Mouse (Mus musculus): ENCODE data around the gene Lamb1.
A peak's percentile ranks its signal among the peaks of the same experiment; 100 is the strongest.

The Lamb1 gene

DNA sequence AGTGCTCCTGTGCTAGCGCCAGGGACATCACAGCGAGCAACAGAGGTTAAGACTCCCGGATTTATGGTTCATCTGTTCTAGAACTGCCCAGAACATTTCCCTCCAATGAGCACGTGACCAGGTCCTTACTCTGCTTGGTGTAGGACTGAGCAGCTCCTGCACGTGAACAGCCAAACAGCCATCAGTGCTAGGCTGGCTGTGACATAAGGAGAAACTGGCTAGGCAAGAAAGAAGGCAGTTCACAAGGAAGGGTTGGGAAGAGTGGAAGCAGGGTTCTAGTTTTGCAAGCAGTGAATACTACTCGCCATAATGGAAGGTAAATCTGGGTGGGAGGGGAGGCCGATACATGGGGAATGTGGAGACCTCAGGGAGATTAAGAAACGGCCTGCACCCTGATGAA, 10.1 kb upstream of the Lamb1 start:
- DNase-seq, result no peak

GRCm38 (mm10) chr12:31256121-31256903, 8.7 kb upstream of the Lamb1 start:
- DNase-seq, result no peak

GRCm38 (mm10) chr12:31261882-31262281, 3.2 kb upstream of the Lamb1 start:
- no peak for DNase-seq

DNA sequence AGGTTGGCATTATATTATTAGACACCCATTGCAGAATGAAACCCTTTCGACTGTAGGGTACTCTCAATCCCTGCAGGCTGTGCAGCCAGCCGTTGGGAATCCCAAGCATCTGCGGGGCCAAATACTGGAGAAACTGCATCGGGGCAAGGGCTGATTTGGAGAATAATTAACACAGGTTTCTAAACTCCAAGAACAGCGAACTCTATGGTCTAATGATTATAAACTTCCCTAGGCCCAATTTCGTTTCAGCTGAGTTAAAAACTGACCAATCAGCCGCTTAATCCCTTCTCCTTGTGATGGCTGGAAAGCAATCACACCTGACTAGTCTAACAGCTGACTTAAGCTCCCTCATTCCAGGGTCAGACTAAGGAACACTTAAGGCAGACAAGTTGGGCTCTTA, 1.1 kb upstream of the Lamb1 start:
- no peak for DNase-seq

GRCm38 (mm10) chr12:31265722-31266431, 843 bp downstream of the Lamb1 start:
- DNase-seq, result peak; percentile 20 to 22

DNA sequence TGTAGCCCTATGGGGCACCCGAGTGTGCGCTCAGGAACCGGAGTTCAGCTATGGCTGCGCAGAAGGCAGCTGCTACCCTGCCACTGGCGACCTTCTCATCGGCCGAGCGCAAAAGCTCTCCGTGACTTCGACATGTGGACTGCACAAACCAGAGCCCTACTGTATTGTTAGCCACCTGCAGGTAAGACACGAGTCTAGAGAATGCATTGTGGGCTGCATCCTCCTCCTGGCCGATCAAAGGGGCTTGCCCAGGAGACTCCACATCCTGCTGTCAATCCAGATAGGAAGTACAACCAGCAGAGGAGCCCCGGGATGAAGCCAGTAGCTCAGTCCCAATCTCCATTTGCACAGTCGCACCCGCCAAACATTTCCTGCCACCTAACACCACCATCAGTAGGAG, 1.7 kb downstream of the Lamb1 start:
- no peak for DNase-seq

DNA sequence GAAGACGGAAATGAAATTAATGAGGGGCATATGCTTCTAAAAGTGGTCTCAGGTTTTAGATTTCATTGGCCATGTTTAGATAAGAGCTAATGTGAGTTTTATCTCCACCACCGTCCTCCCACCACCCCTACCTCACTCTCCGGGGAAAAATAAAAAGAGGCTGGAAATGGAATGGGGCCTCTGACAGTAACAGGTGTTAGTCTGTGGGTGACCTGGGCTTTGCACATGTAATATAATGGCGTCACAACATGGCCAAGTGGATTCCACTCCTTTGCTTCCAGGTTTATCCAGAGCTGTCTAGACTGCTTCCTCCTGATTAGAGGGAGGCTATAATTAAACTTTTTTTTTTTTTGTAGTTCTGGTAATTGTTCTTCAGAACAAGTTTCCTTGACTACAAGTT, 2.3 kb downstream of the Lamb1 start:
- DNase-seq, result no peak

GRCm38 (mm10) chr12:31268315-31268714, 3.3 kb downstream of the Lamb1 start:
- no peak for DNase-seq

- DNase-seq, result no peak
Observed at GRCm38 (mm10) chr12:31269020-31269597, 4.1 kb downstream of the Lamb1 start.

DNA sequence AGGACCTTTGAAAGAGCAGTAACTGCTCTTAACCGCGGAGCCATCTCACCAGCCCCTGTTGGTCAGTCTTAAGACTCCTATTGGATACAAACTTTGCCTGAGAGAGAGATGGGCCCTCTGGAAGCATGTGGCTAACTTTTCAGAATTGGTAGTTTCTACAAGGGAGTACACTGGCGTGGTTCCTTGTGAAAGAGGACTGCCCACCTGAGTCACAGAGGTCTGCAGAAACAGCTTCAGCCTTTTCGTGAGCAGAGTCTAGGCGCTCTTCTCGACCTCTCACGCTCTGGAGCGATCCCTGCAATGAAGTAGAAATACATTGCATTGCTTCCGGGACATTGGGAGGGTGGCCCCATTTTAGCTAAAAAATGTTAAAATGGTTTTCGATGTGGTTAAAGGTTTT, 5.3 kb downstream of the Lamb1 start:
- no peak for DNase-seq

DNA sequence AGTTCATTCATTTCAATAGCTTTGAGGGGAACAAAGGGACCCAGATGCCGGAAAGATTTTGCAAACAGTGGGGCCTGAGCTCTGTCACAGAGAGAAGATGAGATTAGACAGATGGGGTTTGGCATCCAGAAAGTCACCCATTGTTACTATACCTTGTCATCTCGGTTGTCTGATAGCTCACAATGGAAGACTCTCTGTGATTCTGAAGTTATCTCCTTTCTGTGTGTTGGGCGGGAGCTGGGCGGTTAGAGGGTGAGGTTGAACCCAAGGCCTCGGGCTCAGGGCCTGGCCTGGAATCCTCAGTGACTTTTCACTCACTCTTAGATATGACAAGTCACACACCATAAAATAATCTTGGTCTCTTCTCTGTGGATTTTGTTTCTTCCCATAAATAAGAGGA, 5.7 kb downstream of the Lamb1 start:
- DNase-seq, result no peak

DNA sequence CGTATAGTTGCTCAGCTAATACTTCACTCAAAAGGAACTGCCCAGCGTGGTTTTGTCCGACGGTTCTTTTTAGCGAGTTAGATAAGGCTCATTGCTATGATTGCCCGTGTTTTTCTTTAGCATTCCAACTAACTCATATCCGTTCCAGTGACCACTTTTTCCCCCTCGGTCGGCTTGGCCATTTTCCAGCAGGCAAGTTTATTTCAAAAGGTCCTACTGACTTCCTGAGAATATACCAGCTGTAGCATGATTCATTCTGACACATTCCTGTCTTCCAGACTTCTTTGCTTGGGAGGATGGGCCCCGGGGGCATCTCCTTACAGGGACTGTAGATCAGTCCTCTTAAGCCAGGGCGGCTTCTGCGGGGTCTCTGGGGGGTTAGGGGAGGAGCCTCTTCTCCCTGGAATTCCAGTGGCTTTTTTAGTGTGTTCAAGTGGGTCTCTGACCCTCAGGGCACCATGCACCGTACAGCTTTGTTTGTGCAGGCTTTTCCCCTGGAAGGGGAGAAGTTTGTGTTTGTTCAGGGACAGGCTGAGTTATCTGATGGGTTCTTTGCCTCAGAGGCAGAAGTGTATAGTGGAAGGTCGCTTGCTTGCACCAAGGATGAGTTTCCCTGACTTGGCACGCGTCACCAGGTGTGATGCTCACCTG, 6.5 kb downstream of the Lamb1 start:
- no peak for DNase-seq

GRCm38 (mm10) chr12:31272012-31272735, 7.1 kb downstream of the Lamb1 start:
- DNase-seq, result no peak

DNA sequence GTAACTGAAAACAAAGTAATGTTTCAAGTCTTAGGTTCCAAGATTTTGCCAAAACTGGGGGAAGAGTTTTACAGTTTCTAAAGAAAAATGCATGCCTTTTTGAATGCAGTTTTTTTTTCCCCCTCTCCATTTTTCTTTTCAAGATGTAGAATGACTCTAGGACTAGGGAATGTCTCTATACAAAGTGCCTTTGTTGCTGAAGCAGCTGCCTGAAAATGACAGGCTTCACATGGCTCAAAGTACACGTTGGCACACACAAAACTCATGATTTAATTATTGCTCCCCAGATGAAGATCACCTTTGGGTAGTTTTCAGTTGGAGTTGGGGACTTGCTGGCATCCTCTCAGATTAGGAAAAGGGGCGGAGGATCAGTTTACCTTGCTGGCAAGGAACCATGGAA, 7.8 kb downstream of the Lamb1 start:
- no peak for DNase-seq

- no peak for DNase-seq
Observed at GRCm38 (mm10) chr12:31273646-31274045, 8.6 kb downstream of the Lamb1 start.

DNA sequence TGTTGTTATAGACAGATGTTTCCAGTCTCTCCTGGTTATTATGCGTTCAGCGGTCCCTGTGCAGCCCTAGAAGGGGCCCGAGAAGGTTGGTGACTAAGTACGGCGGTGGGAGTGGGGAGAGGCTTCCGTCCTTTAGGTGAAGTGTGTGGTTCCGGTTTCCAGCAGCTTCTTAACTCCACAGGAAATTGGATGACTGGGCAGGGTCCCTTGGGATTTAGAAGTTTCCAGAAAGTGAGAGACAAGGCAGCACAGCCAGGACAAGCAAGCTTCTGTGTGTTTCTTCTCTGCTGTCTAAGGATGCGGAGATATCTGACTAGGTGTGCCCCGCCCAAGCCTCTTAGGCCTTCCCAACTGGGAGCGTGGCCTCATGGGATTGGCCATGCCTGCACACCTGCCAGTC, 10.4 kb downstream of the Lamb1 start:
- DNase-seq, result no peak

GRCm38 (mm10) chr12:31278270-31278669, 13.2 kb downstream of the Lamb1 start:
- no peak for DNase-seq

- no peak for DNase-seq
Observed at GRCm38 (mm10) chr12:31280318-31280717, 15.3 kb downstream of the Lamb1 start.

DNA sequence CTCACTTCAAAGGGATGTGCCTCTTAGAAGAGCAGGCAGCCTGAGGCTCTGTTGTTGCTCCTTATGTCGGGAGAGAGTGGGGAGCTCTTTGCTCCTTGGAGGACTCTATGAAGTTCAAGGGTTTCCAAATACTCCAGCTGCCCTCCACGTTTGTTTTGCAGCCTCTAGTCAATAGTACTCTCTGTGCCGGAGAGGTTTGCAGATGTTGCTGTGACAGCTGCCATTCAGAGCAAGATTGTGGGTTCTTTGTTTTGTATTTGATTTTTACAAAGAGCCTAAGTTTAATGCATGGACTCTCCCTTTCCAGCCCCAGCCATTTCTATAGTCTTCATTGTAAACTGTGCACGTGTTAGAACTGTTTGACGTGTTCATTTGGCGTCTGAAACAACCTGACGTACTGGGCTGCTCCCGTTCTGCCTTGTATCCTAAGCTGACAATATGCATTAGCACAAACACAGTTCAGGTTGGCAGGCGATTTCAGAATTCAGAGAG, 16.1 kb downstream of the Lamb1 start:
- DNase-seq, result no peak

DNA sequence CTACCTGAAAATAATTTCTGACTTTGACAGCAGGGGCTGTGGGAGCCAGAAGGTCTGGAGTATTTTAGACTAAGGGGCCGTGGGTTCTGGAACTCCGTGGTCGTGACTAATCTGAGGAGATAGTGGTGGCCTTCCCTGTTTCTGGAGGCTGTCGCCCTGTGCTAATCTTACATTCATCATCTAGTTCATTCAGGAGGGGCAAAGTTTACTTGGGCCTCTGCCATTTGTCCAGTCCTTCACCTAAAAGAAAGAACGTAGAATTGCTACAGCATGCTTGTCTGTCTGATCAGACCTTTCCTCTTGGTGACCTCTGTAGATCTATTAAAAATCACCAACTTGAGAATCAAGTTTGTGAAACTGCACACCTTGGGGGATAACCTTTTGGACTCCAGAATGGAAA, 17.2 kb downstream of the Lamb1 start:
- DNase-seq, result no peak

DNA sequence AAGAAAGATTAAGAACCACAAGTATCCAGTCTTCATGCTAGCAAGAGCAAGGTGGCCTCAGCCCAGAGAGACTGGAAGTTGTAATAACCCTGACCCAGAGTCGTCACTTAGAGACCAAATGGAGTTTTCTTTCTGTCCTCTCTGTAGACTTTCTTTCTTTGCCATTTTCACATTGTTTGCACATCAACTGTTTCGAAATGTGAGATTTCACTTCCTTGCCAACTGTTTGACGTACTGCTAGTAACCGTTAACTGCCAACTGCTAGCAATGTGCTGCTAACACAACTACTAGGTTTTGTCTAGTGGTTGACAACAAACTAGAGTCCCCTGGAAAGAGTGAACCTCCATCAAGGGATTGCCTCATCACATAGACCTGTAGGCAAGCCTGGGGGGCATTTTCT, 18.1 kb downstream of the Lamb1 start:
- DNase-seq, result no peak

DNA sequence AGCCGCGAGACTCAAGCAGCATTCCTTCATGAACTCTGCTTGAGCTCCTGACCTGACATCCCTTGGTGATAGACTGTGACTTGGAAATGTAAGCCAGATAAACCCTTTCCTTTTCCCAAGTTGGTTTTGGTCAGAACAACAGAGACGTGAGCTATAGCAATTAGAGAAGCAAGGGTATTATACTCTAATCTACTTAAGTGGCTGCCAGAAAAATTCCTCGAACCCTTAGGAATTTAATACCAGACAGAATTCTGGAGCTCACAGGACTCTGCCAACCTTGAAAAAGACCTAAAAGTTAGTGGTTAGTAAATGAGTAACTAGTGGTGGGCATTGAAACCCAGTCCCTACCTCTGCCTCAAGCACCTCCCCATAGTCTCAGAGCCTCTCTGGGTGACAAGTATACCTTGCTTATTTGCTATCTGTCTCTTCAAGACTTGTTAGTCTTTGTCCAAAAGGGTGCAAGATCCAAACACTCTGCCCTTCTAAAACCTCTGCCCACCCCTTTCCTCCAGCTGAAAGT, 18.6 kb downstream of the Lamb1 start:
- DNase-seq, result no peak

GRCm38 (mm10) chr12:31289046-31289445, 24.0 kb downstream of the Lamb1 start:
- no peak for DNase-seq
